Mouse (Mus musculus) brain, embryonic 14.5 days (tissue): ENCODE measurements around the gene Mapk8ip1.

Experiments
- CTCF ChIP-seq: fragments of 200-500 bp; IDR thresholded peaks from 2 replicates; pipeline ENCODE4 v1.5.1; 2012; ENCODE audit warnings: inconsistent platforms, mild to moderate bottlenecking, moderate library complexity, borderline replicate concordance; ENCODE audit not compliant: insufficient read depth, insufficient read length; ENCODE audit errors: extremely low read depth
- POLR2A ChIP-seq: fragments of 200-500 bp; IDR thresholded peaks from 2 replicates; pipeline ENCODE4 v1.6.1; 2012; ENCODE audit warnings: mild to moderate bottlenecking, inconsistent platforms, borderline replicate concordance; ENCODE audit not compliant: poor library complexity, insufficient read depth, insufficient read length, severe bottlenecking; ENCODE audit errors: extremely low read depth

- no peak for TF ChIP-seq CTCF
- no peak for TF ChIP-seq POLR2A
Measured at GRCm38 (mm10) chr2:92445890-92446289, 44.8 kb upstream of the Mapk8ip1 start.
